Mouse (Mus musculus) T-helper 1 cell (primary cell): ENCODE measurements around the gene Slc36a3.
"Not testable (repeated sequence)": the region's sequence is repeated elsewhere in the genome, so short reads cannot be mapped to it uniquely, and the experiment has no call there.

Experiments
- in situ Hi-C: fragments of 300-600 bp; cut with MboI, MseI; formaldehyde crosslinking; loops from one replicate; pipeline ENCODE4 v1.15.1; 2025; ENCODE audit warnings: high pct_unique_total_duplicates

Gene Slc36a3

DNA sequence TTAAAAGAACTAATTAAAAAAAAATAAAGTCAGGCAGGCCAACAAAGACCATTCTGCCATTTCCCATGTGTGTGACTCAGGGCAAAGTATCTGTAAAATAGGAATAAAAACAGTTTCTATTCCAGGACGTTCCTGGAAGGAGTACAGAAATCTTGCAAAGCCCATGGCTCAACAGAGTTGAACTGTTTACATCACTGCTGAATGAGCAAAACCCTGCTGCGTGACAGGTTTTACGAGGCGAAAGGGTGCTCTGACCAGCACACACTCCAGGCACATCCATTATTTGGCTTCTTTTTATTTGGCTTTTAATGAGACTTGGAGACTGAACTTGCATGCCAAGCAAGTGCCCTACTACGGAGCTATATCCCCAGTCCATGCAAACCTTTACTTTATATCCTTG lies 7.5 kb downstream of the Slc36a3 start:
- in situ Hi-C loops: no loop called here

DNA sequence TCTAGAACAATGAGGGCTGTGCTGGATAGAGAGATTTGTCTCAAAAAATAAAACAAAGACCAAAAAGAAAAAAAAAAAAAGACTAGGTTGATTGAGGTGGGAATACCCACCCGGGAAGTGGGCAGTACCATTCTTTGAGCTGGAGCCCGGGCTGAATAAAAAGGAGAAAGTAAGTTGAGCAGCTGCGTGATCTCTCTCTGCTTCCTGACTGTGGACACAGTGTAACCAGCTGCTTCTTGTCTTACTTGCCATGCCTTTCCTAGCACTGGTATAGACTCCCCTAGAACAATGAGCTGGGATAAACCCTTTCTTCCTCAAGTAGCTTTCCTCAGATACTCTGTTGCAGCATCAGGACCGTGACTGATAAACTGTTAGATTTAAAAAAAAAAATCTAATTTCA lies 10.0 kb downstream of the Slc36a3 start:
- in situ Hi-C loops: no loop called here

DNA sequence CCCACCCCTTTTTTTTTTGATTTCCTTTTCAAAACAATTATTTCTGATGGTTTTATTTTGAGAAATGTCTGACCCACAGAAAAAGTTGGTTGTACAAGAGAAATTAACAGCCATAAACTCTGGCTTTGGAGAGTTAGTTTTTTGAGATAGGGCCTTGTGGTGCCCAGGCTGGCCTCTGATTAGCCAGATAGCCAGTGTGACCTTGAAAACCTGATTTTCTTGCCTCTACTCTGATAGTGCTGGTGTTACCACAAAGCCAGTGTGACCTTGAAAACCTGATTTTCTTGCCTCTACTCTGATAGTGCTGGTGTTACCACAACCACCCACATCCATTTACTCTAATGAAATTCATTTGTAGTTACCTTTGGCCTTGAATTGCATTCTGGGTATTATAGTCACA lies 13.9 kb downstream of the Slc36a3 start:
- in situ Hi-C loops: no loop called here

DNA sequence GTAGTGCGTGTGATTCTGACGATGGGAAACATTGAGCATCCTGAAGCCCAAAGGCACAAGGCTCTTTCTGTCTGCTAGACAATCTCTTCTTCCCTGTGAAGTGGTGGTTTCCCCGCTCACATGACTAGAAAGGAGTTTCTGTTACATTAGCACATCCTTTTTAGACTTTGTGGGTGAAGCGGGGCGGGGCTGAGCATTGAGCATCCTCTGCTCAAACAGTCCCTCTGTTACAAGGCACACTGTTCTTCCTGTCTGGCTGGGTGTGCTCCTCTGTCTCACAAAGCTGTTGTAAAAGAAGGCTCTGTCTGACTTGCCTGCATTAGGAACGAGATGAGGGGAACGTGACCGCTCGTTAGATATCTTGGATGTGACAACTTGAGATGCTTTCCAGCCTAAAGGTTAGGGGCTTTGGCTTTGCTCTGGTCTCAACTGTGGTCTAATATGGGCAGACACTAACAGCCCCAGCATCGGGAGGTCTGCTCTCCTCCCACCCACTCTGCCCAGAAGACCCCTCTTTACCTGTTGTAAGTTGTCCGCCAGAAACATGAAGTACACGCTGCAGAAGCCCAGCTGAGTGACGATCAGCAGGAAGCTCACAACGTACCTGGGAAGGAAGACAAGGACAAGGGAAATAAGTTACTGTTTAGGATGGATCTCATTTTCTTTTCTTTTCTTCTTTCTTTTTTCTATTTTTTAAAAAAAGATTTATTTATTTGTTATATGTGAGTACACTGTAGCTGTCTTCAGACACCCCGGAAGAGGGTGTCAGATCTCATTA lies 14.5 kb downstream of the Slc36a3 start:
- in situ Hi-C loops: no loop called here

DNA sequence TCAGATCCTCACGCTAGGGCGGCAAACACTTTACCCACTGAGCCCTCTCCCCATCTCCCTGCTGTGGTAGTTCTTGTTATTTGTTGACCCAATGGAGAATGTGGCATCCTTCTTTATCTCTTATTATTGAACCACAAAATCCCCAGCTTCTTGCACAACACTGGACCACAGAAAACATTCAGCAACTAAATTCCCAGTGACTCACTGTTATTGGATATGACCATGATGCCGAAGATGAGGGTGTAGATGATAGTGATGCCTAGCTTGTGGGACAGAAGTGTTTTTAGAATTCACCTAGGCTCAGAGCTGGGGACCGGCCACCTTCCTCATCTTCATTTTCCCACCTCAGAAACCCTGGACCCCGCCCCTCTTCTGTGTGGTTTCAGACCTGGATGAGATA lies 16.6 kb downstream of the Slc36a3 start:
- in situ Hi-C loops: loop anchor here (5.0 kb wide), 1 partner anchor 38 kb away; the partner anchor contains the start of gene Gm2a

DNA sequence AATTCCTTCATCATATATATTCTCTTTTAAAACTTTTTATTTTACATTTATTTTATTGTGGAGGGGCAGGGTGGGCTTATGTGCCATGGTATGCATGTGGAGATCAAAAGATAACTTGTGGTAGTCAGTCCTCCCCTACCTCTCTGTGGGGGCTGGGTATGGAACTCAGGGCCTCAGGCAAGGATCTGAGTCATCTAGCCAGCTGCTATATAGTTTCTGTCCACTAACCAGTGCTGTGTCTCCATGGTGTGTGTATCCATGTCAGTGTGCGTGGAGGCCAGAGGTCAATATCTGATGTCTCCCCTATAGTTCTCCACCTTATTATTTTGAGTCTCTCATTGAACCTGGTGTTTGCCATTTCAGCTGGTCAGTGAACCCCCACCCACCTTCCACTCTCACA lies 17.1 kb downstream of the Slc36a3 start:
- in situ Hi-C loops: loop anchor here (5.0 kb wide), 1 partner anchor 37 kb away; the partner anchor contains the start of gene Gm2a

DNA sequence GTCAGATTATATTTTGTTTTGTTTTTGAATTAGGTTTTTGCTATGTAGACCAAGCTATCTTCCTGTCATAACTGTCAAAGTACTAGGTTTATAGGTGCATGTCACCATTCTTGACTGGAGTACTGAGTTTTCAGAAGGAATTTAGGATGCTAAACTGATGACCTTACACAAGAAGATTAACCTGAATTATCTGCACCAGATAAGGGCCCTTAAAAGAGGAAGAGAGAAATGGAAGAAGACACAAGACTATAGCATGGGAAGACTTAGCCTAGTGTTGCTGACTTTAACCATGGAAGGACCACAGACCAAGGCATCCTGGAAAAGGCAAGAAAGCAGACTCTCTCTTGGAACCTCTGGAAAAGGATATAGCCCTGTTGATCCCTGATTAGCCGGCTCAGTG lies 18.3 kb downstream of the Slc36a3 start:
- in situ Hi-C loops: loop anchor here (5.0 kb wide), 1 partner anchor 36 kb away; the partner anchor contains the start of gene Gm2a

DNA sequence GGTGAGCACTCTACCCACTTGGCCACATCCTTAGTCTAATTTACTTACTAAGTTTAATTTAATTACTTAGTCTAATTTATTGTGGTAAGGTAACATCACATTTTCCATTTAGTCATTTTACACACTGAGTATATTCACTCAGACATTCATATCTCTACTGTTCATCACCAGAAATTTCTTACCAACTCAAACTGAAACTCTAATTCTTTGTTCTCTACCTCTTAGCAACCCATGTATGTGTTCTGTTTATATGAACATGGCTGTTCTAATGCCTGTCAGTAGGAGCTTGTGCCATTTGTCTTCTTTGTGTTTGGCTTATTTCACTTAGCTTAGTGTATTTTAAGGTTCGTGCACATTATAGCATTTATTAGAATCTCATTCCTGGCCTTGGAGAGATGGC lies 19.6 kb downstream of the Slc36a3 start:
- in situ Hi-C loops: loop anchor here (5.0 kb wide), 1 partner anchor 35 kb away; the partner anchor contains the start of gene Gm2a

DNA sequence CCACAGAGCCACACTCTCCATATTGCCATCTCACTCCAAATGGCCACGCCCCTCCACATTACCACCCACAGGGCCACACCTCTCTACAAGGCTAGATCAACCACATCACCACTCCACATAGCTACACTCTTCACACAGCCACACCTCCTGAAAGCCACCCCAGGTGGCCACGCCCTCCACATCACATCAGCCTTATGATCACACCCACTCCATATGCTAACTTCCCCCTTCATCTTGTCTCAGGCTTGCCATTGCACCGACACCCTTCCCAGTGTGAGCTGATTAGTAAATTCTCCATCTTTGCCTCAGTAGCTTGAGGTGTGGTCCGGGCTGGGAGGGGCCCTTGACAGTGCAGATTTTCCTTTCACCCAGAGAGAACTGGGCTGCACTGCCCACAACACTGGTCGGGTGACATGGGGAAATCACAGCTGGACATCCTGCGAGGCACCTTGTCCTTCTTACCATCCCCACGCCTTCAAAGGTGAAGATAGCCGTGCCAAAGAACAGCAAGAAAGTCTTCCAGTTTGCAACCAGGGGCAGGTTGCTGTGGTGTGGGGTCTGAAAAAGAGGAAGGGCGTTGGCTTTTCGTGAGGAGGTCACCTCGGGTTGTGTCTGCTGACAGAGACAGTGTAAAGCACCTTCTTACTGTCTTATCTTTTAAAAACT lies 20.3 kb downstream of the Slc36a3 start:
- in situ Hi-C loops: loop anchor here (5.0 kb wide), 1 partner anchor 34 kb away; the partner anchor contains the start of gene Gm2a

DNA sequence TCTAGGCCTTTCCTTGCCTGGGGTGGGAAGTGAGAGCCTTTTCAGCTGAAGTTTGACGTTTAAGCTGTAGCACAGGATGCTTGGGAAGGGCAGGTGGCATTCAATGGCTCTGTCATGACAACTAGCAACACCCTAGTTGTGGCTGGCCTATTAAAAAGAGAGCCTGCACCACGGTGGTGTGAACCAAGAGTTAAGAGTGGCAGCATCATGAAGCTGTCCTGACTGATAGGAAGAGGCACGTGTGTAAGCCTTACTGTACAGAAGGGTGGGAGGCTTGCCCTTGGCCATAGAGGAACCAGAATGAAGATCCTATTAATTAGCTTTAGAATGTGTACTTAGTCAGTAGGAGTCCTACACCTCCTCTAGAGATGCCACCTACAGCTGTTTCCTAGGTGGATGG lies 23.1 kb downstream of the Slc36a3 start:
- in situ Hi-C loops: no loop called here

DNA sequence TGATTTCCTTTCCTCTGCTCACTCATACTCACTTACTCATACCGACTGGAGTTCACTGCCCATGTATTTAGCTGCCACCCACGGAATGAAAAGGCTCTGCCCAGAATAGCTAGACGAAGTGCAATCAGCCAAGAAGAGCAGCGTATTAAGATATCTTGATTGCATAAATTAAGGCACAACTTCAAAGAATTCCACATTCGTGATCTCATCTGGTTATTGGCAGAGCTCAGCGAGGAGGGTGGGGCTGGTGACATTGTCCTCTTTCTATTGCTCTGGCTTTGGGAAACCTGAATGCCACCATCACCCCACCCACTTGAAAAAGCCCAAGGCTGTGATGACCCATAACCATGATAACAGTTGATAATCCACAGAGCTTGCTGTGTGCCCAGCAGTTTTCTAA lies 23.6 kb downstream of the Slc36a3 start:
- in situ Hi-C loops: no loop called here

DNA sequence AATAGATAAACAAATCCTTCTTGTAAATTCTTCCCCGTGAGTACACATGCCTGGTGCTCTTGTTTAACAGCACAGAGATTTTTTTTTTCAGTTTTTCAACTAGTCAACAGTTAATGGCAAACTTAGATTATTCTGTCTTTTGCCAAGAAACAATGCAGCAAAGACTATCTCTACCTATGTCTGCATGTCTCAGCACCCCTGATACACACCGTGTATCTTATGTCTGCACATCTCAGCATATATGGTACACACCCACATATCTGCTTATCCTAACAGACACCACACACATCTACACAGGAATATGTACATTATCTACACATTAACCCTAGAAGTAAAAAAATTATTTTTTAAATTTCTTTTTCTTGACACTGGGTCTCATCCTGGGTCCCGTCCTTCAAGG lies 24.8 kb downstream of the Slc36a3 start:
- in situ Hi-C loops: no loop called here

DNA sequence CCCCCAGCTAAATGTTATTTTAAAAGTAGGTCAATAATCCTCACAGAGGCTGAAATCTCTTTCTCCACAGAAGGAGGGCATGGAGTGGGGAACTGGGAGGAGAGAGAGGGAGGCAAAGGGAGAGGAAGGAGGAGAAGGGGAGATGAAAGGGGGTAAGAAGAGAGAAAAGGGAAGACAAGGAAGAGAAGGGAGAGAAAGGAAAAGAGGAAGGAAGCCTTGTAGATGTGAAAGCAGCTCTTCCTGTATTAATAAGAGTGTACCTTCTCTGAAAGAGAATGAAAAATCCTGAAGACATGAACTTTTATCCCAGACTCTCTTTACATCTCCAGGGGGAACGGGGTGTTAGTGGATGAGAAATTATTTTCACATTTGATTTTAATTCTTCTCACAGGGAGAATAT lies 30.1 kb downstream of the Slc36a3 start:
- in situ Hi-C loops: no loop called here

DNA sequence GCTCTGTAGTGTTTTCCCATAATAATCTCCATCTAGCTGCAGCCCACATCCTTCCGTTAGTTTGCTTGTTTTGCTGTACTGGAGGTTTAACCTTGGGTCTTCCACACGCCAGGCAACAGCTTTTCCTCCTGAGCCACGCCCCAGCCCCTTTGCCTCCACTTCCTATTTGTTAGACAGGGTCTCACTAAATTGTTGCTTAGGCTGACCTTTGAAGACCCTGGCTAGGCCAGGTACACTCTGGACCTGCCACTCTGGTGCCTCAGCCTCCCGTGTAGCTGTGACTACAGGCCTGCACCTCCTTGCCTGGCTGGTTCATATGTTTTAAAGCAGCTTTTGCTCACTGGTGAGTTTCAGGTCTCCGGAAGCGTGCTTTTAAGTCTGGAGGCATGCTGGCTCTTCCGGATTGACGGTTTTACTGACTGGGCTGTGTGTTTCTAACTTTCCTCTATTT lies 30.7 kb downstream of the Slc36a3 start:
- in situ Hi-C loops: no loop called here

DNA sequence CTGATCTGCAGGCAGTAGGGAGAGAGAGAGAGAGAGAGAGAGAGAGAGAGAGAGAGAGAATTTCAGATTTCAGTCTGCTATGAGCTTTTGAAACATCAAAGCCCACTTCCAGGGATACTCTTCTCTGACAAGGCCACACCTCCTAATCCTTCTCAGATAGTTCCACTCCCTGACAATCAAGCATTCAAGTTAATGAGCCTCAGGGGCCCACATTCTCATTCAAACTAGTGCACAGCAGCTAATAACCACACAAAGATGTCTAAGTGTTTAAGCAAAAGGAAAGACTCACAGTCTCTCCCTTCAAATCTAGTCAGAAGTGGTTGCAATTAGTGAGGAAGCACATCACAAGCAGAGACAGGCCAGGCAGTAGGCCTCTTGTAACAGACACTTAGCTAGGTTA lies 31.2 kb downstream of the Slc36a3 start:
- in situ Hi-C loops: no loop called here

DNA sequence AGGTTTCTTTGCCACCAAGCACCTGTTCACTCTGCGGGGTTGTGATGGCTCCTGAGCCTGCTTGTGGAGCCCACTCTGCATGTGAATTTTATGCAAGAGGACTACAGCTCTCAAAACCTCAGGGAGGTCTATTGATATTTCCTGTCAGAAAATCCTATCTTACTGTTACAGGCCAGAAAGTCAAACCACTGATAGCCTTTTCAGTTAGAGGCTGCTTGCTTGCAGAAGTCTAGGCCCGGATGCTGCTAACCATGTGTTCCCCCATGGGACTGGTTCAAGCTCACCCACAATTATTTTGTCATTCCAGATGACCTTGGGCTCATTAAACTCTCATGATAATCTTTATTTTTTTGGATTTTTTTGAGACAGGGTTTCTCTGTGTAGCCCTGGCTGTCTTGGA lies 34.5 kb downstream of the Slc36a3 start:
- in situ Hi-C loops: no loop called here

DNA sequence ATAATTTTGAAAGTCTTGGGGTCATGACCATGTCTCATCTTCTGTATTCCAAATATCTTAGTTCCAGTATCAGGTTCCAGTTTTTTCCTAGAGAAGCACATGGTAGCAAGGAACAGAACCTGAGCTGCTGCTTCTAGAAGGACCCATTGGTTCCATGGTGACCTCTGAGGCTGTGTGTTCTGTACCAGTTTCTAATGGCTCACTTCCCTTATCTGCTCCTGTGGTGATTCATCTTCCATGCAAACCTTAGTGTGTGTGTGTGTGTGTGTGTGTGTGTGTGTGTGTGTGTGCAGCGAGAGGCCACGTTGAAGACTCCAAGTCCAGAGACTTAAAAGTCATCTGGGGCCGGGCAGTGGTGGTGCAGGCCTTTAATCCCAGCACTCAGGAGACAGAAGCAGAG lies 35.5 kb downstream of the Slc36a3 start:
- in situ Hi-C loops: no loop called here

DNA sequence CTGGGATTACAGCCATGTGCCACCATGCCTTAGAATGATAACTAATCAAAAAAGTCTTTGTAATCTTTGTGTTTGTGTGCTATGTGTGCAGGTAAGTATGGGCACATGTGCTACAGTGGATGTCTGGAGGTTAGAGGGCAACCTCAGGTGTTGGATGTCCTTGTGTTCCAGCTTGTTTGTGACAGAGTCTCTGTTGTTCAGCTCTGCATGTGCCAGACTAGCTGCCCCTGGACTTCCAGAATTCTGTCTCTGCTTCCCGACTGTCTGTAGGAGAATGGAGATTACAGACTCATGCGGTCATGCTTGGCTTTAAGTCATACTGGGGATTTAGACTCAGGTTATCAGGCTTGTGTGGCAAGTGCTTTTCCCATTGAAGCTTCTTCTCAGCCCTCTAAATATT lies 37.2 kb downstream of the Slc36a3 start:
- in situ Hi-C loops: no loop called here

DNA sequence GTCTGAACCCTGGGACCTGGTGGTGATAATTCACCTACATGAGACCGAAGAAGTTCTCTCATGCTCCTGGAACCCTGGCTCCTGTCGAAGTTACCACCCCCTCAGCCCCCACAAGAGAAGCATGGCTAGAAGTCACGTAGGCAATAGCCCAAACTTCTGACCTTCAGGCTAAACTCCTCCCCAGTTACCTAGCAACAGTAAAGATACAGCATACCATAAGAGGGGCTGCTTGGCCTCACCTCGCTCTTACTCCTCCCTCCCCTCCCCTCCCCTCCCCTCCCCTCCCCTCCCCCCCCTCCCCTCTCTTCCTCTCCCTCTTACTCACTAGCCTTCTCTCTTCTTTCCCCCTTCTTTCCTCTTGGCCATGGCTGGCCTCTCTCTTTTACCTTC lies 37.7 kb downstream of the Slc36a3 start:
- in situ Hi-C loops: not testable (repeated sequence)

DNA sequence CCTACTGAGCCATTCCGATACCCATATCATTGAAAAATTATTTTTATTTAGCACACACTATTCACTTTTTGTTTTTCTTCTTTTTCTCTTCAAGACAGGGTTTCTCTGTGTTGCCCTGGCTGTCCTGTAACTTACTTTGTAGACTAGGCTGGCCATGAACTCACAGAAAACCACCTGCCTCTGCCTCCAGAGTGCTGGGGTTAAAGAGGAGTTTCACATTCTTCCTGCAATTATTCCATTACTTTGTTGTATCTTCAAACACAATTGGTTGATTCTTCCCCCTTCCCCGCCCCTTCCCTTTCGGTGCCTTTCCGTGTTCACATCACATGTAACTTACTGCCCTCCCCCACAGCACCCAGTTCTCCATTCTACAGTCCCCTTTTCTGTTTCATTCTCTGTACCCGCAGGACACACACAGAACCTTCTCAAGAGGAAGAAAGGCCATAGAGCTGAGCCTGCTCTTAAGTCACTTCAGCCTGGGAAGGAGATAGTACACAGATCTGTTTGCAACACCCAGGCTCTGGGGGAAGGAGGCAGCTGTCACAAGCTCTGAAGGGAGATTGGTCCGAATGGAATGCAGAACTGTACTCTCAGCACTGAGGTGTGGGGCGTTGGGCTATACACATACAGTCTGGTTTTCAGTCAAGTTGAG lies 38.2 kb downstream of the Slc36a3 start:
- in situ Hi-C loops: no loop called here

DNA sequence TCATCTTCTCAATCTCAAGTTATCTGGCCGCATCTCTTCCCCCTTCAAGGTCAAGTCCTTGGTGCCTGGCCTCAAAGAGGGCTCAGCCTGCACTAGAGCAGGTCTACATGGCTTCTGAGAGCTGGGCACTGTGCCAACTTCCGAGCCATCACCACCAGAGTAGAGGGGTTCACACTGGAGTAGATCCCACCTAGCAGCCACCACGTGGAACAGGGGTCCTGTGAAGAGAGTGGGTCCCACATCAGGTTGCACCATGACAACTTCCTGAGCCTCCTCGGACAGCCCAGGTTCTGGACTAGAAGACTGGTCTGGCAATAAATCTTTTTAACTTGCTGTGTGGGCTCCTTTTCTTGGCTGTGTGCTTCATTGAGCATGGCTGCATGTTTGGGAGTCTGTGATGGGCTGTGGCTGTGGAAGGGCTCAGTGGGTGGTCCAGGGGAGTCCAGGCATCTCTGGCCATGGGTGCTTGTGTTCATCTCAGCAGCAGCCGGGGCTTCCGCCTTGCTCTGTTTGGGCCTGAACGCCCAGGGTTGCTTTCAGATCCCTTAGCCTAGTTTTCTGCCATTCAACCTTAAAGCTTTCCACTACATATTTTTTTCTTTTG lies 40.8 kb downstream of the Slc36a3 start:
- in situ Hi-C loops: no loop called here
